Mouse (Mus musculus) stomach, adult 2 months (tissue): ENCODE data around the gene Secisbp2. TPM values are rescaled to one million over a fixed set of nuclear protein-coding genes. Genes with fewer than 3 reads are reported as not detected.

Experiments used
- polyA plus RNA-seq: library from polyadenylated mRNA; depleted of rRNA; stranded (reverse); fragments of >200 nt; gene quantifications from 2 replicates; pipeline ENCODE4 v1.2.3, GENCODE M21; 2012; rRNA removed

The Secisbp2 gene
- polyA plus RNA-seq = 7.8 TPM in 2 replicates

GRCm38 (mm10) chr13:51651408-51652064, at the start of gene Secisbp2:
Gene Secisbp2 (plus strand): TSS chr13:51651697.

GRCm38 (mm10) chr13:51644829-51645789, 6.4 kb upstream of the Secisbp2 start, which contains the start of gene Cks2:
Gene Cks2 (plus strand): TSS chr13:51645232.

Other genes with a start within 250 kb of the Secisbp2 start
- 1.4 and 2.0 TPM in 2 replicates for gene S1pr3, start 243.1 kb upstream of the Secisbp2 start, polyA plus RNA-seq
- gene Shc3, start 82.3 kb upstream of the Secisbp2 start, polyA plus RNA-seq = 0.29 and 0.73 TPM in 2 replicates
- gene Cks2, start 6.5 kb upstream of the Secisbp2 start, polyA plus RNA-seq = 5.6 and 8.3 TPM in 2 replicates
- 9.0 and 9.4 TPM in 2 replicates for gene Sema4d, start 142.1 kb downstream of the Secisbp2 start, polyA plus RNA-seq
- 25.8 and 34.7 TPM in 2 replicates for gene Gadd45g, start 195.0 kb downstream of the Secisbp2 start, polyA plus RNA-seq